Mouse (Mus musculus) forebrain, embryonic 15.5 days (tissue): ENCODE results near the gene Lhx9. TPM values are rescaled to one million over a fixed set of nuclear protein-coding genes. Genes with fewer than 3 reads are reported as not detected.

Experiments
- ATAC-seq: fragments of 200-750 bp; cut with Nextera tagmentation; replicated peaks from 2 replicates; pipeline ENCODE4 v1.8.0; 2017; ENCODE audit warnings: mild to moderate bottlenecking, moderate TSS enrichment, moderate library complexity
- H3K27ac ChIP-seq: fragments of 300-500 bp; sonication (generic); replicated peaks from 2 replicates; pipeline ENCODE4 v1.5.1; 2015; ENCODE audit warnings: mild to moderate bottlenecking, inconsistent platforms
- H3K27me3 ChIP-seq: fragments of 300-500 bp; sonication (generic); 2 replicates; pipeline ENCODE4 v1.6.1; 2015; ENCODE audit warnings: inconsistent platforms
- H3K36me3 ChIP-seq: fragments of 300-500 bp; sonication (generic); 2 replicates; pipeline ENCODE4 v1.6.1; 2015; ENCODE audit warnings: mild to moderate bottlenecking, inconsistent platforms
- H3K4me1 ChIP-seq: fragments of 300-500 bp; sonication (generic); 2 replicates; pipeline ENCODE4 v1.6.1; 2015; ENCODE audit warnings: inconsistent platforms
- H3K4me2 ChIP-seq: fragments of 300-500 bp; sonication (generic); replicated peaks from 2 replicates; pipeline ENCODE4 v1.6.1; 2015; ENCODE audit warnings: mild to moderate bottlenecking, inconsistent platforms
- H3K4me3 ChIP-seq: fragments of 300-500 bp; sonication (generic); 2 replicates; pipeline ENCODE4 v1.5.1; 2015; ENCODE audit warnings: mild to moderate bottlenecking, inconsistent platforms
- H3K9ac ChIP-seq: fragments of 300-500 bp; sonication (generic); replicated peaks from 2 replicates; pipeline ENCODE4 v1.6.1; 2015; ENCODE audit warnings: mild to moderate bottlenecking, inconsistent platforms
- H3K9me3 ChIP-seq: fragments of 300-500 bp; sonication (generic); 2 replicates; pipeline ENCODE4 v1.6.1; 2016; ENCODE audit warnings: inconsistent platforms
- WGBS: fragments of 180-500 bp; shearing (Covaris S2); methylation state at CpG from one replicate; pipeline ENCODE4 v1.1.7; 2015; ENCODE audit warnings: mixed read lengths; 5-methylcytosine and 5-hydroxymethylcytosine counted together
- polyA plus RNA-seq: library from polyadenylated mRNA; unstranded; fragments of >200 nt; fragmentation: Nextera tagmentation; extraction: Ambion mirVana; gene quantifications from 2 replicates; pipeline ENCODE4 v1.2.1, GENCODE M21; 2015

Lhx9 gene
- polyA plus RNA-seq, 1 experiment from 2014 or later, result 20.6 TPM

DNA sequence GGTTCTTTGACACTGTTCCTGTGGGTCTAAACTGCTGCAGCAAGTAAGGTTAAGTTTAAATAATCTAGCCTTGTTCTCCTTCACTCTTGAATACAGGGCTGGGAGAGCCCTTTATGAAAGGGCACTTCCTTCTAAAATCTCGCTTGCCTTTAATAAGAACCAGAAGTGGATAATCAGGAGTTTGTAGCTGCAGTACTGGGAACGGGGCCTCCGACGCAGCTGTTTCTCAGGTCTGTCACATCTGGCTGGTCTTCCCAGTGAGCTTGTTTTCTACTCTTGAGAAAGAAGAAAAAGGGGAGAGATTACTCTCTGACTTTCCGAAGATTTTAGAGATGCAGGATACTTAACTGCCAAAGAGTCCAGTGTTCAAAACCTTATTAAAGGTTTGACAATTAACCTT lies 64.4 kb downstream of the Lhx9 start:
- no peak for ATAC-seq
- Histone ChIP-seq H3K9me3 (no peaks in the 10 kb centered on the region), H3K27me3 (no peaks in the 10 kb centered on the region), H3K36me3 (no peaks in the 10 kb centered on the region), H3K4me1 (no peaks in the 10 kb centered on the region), H3K27ac (no peak overlapping the region), H3K9ac (no peak overlapping the region), H3K4me3 (no peak overlapping the region), H3K4me2 (no peak overlapping the region)
- WGBS, result 75% methylated on average over 5 of the region's 5 CpGs

Other genes with a start within 250 kb of the Lhx9 start
- gene Nek7, start 228.4 kb downstream of the Lhx9 start, polyA plus RNA-seq, result 12.1 and 12.4 TPM in 2 replicates
- 29.7 and 35.5 TPM in 2 replicates for gene 2310009B15Rik, start 8.3 kb upstream of the Lhx9 start, polyA plus RNA-seq
- 8.3 and 9.4 TPM in 2 replicates for gene Dennd1b, start 114.9 kb upstream of the Lhx9 start, polyA plus RNA-seq